Mouse (Mus musculus) myocyte (in vitro differentiated cells): Measurements from ENCODE around the gene Ube2e1. TPM values are rescaled to one million over a fixed set of nuclear protein-coding genes. Genes with fewer than 3 reads are reported as not detected.

Experiments
- H3K27me3 ChIP-seq: one replicate; pipeline ENCODE4 v1.6.1; 2011; ENCODE audit not compliant: control insufficient read depth, insufficient read depth, insufficient read length
- H3K36me3 ChIP-seq: one replicate; pipeline ENCODE4 v1.6.1; 2011; ENCODE audit not compliant: control insufficient read depth, insufficient read depth
- H3K4me2 ChIP-seq: one replicate; pipeline ENCODE4 v1.6.1; 2011; ENCODE audit warnings: low read depth, control low read depth
- H3K4me3 ChIP-seq: one replicate; pipeline ENCODE4 v1.5.1; 2011; ENCODE audit warnings: mild to moderate bottlenecking, control low read depth, moderate library complexity
- H3K79me2 ChIP-seq: one replicate; pipeline ENCODE4 v1.6.1; 2011; ENCODE audit not compliant: control insufficient read depth, insufficient read depth
- H3ac ChIP-seq: one replicate; pipeline ENCODE4 v1.6.1; 2011; ENCODE audit not compliant: control insufficient read depth, insufficient read length
- CEBPB ChIP-seq: IDR thresholded peaks from 2 replicates; pipeline ENCODE4 v1.6.1; 2011; ENCODE audit warnings: mild to moderate bottlenecking, moderate library complexity; ENCODE audit not compliant: poor library complexity, insufficient read depth, severe bottlenecking
- E2F4 ChIP-seq: IDR thresholded peaks from one replicate; pipeline ENCODE4 v1.6.1; 2011; ENCODE audit warnings: mild to moderate bottlenecking, control low read depth, moderate library complexity; ENCODE audit not compliant: insufficient read depth
- MAX ChIP-seq: IDR thresholded peaks from one replicate; pipeline ENCODE4 v1.6.1; 2011; ENCODE audit warnings: low read depth, mild to moderate bottlenecking, control low read depth
- MYOD1 ChIP-seq, 3 experiments: IDR thresholded peaks; one replicate each; pipeline ENCODE4 v1.6.1; 2011; ENCODE audit warnings: control low read depth in 2 of 3, low read depth in 2 of 3, mild to moderate bottlenecking in 2 of 3, moderate library complexity in 1 of 3; ENCODE audit not compliant: insufficient read length in 2 of 3, control insufficient read depth in 1 of 3
- MYOG ChIP-seq, 3 experiments: IDR thresholded peaks; one replicate each; pipeline ENCODE4 v1.6.1; 2011; ENCODE audit warnings: control low read depth in 2 of 3, low read depth in 2 of 3, mild to moderate bottlenecking in 2 of 3; ENCODE audit not compliant: insufficient read length in 2 of 3, control insufficient read depth in 1 of 3, insufficient read depth in 1 of 3
- POLR2A ChIP-seq: IDR thresholded peaks from one replicate; pipeline ENCODE4 v1.6.1; 2011; ENCODE audit warnings: low read depth, mild to moderate bottlenecking, control low read depth, moderate library complexity; ENCODE audit not compliant: insufficient read length
- POLR2AphosphoS2 ChIP-seq: IDR thresholded peaks from one replicate; pipeline ENCODE4 v1.6.1; 2011; ENCODE audit warnings: low read depth, control low read depth; ENCODE audit not compliant: insufficient read length
- REST ChIP-seq: IDR thresholded peaks from one replicate; pipeline ENCODE4 v1.6.1; 2011; ENCODE audit warnings: mild to moderate bottlenecking, control low read depth, moderate library complexity; ENCODE audit not compliant: insufficient read depth, insufficient read length
- SRF ChIP-seq: IDR thresholded peaks from one replicate; pipeline ENCODE4 v1.6.1; 2011; ENCODE audit warnings: low read depth; ENCODE audit not compliant: control insufficient read depth, insufficient read length
- TCF12 ChIP-seq: IDR thresholded peaks from one replicate; pipeline ENCODE4 v1.6.1; 2011; ENCODE audit warnings: mild to moderate bottlenecking, control low read depth; ENCODE audit not compliant: poor library complexity, insufficient read depth, severe bottlenecking
- TCF3 ChIP-seq: IDR thresholded peaks from one replicate; pipeline ENCODE4 v1.6.1; 2011; ENCODE audit warnings: low read depth, control low read depth; ENCODE audit not compliant: insufficient read length
- USF1 ChIP-seq: IDR thresholded peaks from one replicate; pipeline ENCODE4 v1.6.1; 2011; ENCODE audit warnings: low read depth, mild to moderate bottlenecking, control low read depth, moderate library complexity
- polyA plus RNA-seq: library from polyadenylated mRNA; unstranded; fragments of >200 nt; fragmentation: generic; extraction: Trizol; gene quantifications from one replicate; pipeline ENCODE4 v1.2.1, GENCODE M21; 2012; ENCODE audit warnings: missing spikeins

Ube2e1 gene
- polyA plus RNA-seq, 1 experiment = 34.4 TPM

- Histone ChIP-seq H3K4me2 (no peak overlapping the region), H3K27me3 (no peaks in the 10 kb centered on the region), H3K4me3 (no peak overlapping the region), H3K79me2 (no peaks in the 10 kb centered on the region), H3K36me3 (no peaks in the 10 kb centered on the region), H3ac (no peak overlapping the region)
- TF ChIP-seq E2F4 (no peak), MYOD1 (IDR thresholded peaks at IDR 0.05; ENCODE audit: control insufficient read depth in 1 of 3, insufficient read length in 2 of 3, low read depth in 2 of 3) (no peak)
These were observed 24.0 kb upstream of the Ube2e1 start for GRCm38 (mm10) chr14:18355514-18356190.

- Histone ChIP-seq H3K27me3 (no peaks in the 10 kb centered on the region), H3K79me2 (no peaks in the 10 kb centered on the region), H3ac (no peak overlapping the region), H3K36me3 (no peaks in the 10 kb centered on the region), H3K4me3 (no peak overlapping the region), H3K4me2 (no peak overlapping the region)
- no peak for TF ChIP-seq REST
- no peak for TF ChIP-seq TCF3
- TF ChIP-seq USF1 = no peak
- TF ChIP-seq MAX = no peak
- no peak for TF ChIP-seq TCF12
- no peak for TF ChIP-seq CEBPB
- TF ChIP-seq MYOG (IDR thresholded peaks at IDR 0.05; ENCODE audit: control insufficient read depth in 1 of 3, insufficient read depth in 1 of 3, insufficient read length in 2 of 3, low read depth in 2 of 3) = no peak
These were observed 21.9 kb upstream of the Ube2e1 start for GRCm38 (mm10) chr14:18353525-18353924.

DNA sequence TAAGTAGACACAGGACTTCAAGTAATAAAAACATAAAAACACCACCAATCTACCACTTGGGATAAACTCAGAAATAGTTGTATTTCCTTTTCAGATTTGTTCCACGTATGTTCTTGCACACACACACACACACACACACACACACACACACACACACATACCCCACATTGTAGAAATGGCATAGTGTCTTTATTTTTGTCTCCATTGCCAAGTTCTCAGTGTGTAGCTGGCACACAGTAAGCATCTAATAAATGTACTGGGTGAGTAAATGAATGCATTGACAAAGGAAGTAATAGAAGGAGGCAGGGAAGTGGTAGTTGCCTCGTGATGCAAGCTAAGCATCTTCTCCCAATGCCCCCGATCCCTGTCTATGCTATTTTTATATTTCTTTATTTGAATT is 21.3 kb upstream of the Ube2e1 start:
- Histone ChIP-seq H3ac (no peak overlapping the region), H3K4me2 (no peak overlapping the region), H3K36me3 (no peaks in the 10 kb centered on the region), H3K79me2 (no peaks in the 10 kb centered on the region), H3K4me3 (no peak overlapping the region), H3K27me3 (no peaks in the 10 kb centered on the region)
- no peak for TF ChIP-seq CEBPB
- TF ChIP-seq REST = no peak
- TF ChIP-seq USF1 = no peak
- TF ChIP-seq MYOD1 (IDR thresholded peaks at IDR 0.05; ENCODE audit: control insufficient read depth in 1 of 3, insufficient read length in 2 of 3, low read depth in 2 of 3) = no peak
- TF ChIP-seq MAX = no peak
- no peak for TF ChIP-seq E2F4
- no peak for TF ChIP-seq MYOG (IDR thresholded peaks at IDR 0.05; ENCODE audit: control insufficient read depth in 1 of 3, insufficient read depth in 1 of 3, insufficient read length in 2 of 3, low read depth in 2 of 3)
- no peak for TF ChIP-seq SRF
- no peak for TF ChIP-seq POLR2A
- no peak for TF ChIP-seq TCF12
- TF ChIP-seq TCF3 = no peak
- no peak for TF ChIP-seq POLR2AphosphoS2

GRCm38 (mm10) chr14:18350680-18351079 is 19.0 kb upstream of the Ube2e1 start:
- Histone ChIP-seq H3K36me3 (no peaks in the 10 kb centered on the region), H3K79me2 (no peaks in the 10 kb centered on the region), H3K4me2 (no peak overlapping the region), H3K4me3 (no peak overlapping the region), H3ac (no peak overlapping the region), H3K27me3 (no peaks in the 10 kb centered on the region)
- no peak for TF ChIP-seq MAX
- no peak for TF ChIP-seq POLR2A
- TF ChIP-seq USF1 = no peak
- no peak for TF ChIP-seq MYOD1 (IDR thresholded peaks at IDR 0.05; ENCODE audit: control insufficient read depth in 1 of 3, insufficient read length in 2 of 3, low read depth in 2 of 3)
- TF ChIP-seq MYOG (IDR thresholded peaks at IDR 0.05; ENCODE audit: control insufficient read depth in 1 of 3, insufficient read depth in 1 of 3, insufficient read length in 2 of 3, low read depth in 2 of 3) = no peak
- TF ChIP-seq POLR2AphosphoS2 = no peak
- TF ChIP-seq CEBPB = no peak
- no peak for TF ChIP-seq REST

DNA sequence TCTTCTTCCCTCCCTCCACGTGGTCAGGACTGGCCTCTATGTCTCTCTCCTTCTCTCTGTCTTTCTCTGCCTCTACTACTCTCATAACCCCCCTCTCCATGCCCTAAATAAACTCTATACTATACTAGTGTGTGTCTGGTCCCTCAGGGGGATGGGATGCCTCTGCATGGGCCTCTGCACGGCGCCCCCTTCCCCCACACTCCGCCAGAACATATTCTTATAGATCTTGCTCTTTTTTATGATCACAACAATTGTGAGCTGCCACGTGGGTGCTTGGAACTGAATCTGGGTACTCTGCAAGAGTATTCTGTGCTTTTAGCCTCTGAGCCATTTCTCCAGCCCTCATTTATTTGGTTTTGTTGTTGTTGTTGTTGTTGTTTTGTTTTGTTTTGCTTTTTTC is 18.2 kb upstream of the Ube2e1 start:
- Histone ChIP-seq H3K36me3 (no peaks in the 10 kb centered on the region), H3K79me2 (no peaks in the 10 kb centered on the region), H3K27me3 (no peaks in the 10 kb centered on the region), H3K4me3 (no peak overlapping the region), H3K4me2 (no peak overlapping the region), H3ac (no peak overlapping the region)
- TF ChIP-seq USF1 = no peak
- no peak for TF ChIP-seq E2F4
